Mouse (Mus musculus): ENCODE data around the gene Vwf.

- TF ChIP-seq POLR2A (IDR thresholded peaks at IDR 0.05; ENCODE audit: low read depth, low read length) (no peak), CTCF (IDR thresholded peaks at IDR 0.05; ENCODE audit: extremely low read depth, insufficient read length, insufficient replicate concordance, low read depth, low read length) (no peak)
Observed at GRCm38 (mm10) chr6:125550172-125550571, 3.6 kb downstream of the Vwf start.
